Mouse (Mus musculus) kidney, postnatal 36 days (tissue): ENCODE results near the gene Il12rb1.

Experiments
- DNase-seq, 2 experiments: peaks; one replicate each; pipeline ENCODE4 v3.0.0; 2021 to 2022; ENCODE audit warnings: mixed read lengths in 2 of 2

Il12rb1 gene

GRCm38 (mm10) chr8:70774740-70775139 is 33.5 kb upstream of the Il12rb1 start:
- no peak for DNase-seq

GRCm38 (mm10) chr8:70775227-70775626 is 33.0 kb upstream of the Il12rb1 start:
- no peak for DNase-seq

DNA sequence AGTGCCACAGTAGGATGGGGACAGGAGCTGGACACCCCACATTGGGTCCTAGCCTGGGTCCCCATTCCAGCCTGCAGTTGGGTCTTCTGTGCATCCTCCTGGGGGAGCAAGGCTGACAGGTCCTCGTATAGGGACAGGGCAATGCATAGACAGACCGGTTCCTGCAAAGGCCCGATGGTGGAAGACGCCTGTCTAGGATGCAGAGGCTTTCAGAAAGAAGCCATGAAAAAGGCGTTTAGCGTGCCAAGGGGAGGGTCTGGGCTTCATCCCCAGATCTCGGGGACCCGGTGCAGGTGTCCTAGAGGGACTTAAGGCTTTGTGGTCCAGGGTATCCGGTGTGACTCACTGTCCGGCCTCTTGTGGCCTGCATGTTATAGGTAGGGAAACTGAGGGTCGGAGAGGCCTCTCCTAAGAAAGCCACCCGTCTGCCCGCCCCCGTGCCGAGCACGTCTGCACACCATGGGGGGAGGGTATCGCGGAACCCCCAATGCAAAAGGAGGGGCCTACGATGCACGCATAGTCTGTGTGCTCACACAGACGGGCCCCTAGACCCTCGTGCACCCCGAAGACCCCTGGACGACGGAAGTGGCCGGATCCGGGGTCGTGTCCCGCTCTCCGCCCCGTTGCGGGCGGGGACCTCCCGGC is 32.3 kb upstream of the Il12rb1 start:
- no peak for DNase-seq

GRCm38 (mm10) chr8:70776496-70777444 is 31.5 kb upstream of the Il12rb1 start, which contains the start of gene Pik3r2:
TSS of gene Pik3r2 (minus strand) at chr8:70776713.
- DNase-seq, result peak; percentile 97 to 98

DNA sequence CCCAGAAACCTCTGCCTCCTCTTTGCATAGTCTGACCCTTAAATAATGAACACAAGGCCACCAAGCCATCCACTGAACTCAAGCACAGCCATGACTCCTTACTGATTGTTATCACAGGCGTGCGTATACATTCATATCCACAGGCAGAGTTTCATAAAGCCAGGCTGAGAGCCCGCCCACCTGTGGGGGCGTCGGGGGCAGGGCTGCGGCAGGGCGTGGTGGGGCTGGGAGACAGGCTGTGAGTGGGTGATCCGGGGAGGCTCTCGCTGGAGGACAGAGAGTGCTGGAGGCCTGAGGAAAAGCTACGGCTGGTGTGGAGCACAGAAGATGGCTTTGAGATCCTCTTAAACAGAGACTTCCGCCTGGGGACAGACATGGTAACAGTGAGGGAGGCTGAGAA is 28.2 kb upstream of the Il12rb1 start:
- no peak for DNase-seq

GRCm38 (mm10) chr8:70786291-70787050 is 21.8 kb upstream of the Il12rb1 start:
- no peak for DNase-seq

DNA sequence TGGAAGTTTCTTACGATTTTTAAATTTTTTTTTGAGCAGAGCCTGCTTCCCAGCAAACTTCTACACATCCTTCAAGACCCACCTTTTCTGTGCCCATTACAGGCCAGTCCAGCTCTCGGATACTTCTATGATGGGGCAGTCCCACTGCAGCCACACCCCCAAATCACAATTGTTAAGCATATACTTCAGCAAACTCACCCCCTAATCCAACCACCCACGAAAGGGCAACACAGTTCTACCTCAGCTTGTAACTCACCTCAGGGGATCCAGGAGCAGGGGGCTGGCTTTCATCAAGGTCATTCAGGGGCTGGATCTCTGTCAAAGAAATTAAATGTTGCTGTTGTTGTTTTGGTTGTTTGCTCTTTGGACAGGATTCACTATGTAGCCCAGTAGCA is 21.2 kb upstream of the Il12rb1 start:
- no peak for DNase-seq

DNA sequence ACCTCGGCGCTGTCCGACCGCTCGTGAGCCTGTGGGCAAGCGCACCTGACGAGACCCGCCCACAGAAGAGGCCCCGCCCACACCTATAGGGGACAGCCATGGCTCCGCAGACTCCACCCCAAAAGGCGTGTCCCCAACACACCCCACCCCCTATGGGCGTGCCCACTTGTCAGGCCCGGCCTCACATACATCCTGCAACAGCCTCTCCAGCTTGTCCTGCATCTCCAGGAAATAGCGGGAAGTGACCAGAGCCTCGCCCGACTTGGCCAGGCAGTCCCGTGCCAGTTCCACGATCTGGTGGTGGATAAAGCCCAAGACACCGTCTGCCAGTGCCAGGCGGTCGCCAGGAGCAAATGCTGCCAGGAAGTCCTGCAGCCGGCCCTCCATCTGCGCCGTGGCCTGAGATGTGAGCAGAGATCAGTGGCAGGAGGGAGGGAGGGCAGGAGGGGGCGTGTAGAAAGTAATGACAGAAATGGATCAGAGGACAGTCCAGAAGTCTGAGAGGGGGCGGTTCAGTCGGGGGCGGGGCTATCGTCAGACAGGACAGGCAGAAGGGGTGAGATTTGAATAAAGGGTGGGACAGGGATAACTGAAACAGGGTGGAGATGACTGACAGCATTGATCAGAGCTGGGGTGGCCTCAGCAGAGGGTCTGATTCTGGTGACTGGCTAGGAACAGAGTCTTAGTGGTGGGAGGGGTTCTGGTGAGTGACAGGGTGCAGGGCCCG is 20.1 kb upstream of the Il12rb1 start:
- peak in 1 of 2 experiments; percentile 65 for DNase-seq

DNA sequence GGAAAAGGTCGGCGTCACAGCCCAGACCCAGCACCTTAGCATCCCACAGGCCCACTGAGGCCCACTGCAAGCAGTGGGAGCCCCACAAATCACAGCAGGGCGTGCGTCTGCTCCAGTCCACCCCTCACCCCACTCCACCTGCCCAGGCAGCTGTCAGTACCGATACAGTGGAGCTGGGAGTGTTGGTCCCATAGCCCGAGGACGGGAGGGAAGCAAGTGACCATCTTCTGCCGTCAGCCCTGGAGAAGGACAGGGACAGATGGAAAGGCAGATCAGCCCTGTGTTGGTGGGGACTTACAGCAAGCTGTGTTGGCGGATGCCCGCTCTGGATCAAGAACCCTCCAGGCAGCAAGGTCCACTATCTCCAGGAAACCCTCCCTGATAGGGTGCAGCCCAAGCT is 19.2 kb upstream of the Il12rb1 start:
- no peak for DNase-seq

DNA sequence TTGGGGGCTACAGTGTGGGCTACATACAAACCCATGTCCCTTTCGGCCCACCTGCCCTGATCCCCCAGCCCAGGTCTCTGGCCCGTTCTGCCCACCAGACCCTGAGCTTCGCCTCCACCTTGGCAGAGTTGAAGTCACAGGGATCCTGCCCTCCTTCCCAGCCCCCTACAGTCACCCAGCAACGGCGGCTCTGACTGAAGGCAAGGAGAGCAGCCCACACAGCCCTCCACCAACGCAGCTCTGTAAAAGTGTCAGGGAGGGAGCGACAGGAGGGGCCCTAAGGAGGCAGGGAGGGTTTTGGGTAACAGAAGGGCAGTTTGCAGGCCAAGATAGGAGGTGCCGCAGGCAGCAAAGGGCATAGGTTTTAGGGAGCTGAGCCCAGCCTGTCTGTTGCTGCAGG is 17.4 kb upstream of the Il12rb1 start:
- DNase-seq, result no peak

DNA sequence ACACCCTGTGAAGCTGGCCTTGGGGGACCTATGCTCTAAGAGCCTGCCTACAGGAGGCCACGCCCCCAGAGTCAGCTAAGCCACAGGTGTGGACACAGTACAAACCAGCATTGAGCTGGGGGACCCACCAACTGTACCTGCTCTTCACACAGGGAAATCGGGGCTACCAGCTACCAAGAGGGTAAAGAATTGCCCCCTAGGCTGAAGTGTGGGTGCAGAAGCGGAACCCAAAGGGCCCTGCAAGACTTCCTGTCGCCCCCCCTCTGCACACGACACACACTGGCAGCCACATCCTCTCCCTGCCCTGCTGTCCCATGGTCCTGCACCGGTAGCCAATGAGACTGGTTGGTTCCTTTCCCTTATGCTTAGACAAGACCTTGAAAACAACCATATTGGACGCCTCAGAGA is 17.0 kb upstream of the Il12rb1 start:
- peak in 1 of 2 experiments; percentile 51 for DNase-seq

GRCm38 (mm10) chr8:70791975-70792691 is 16.1 kb upstream of the Il12rb1 start:
- DNase-seq, result peak; percentile 98 to 99

DNA sequence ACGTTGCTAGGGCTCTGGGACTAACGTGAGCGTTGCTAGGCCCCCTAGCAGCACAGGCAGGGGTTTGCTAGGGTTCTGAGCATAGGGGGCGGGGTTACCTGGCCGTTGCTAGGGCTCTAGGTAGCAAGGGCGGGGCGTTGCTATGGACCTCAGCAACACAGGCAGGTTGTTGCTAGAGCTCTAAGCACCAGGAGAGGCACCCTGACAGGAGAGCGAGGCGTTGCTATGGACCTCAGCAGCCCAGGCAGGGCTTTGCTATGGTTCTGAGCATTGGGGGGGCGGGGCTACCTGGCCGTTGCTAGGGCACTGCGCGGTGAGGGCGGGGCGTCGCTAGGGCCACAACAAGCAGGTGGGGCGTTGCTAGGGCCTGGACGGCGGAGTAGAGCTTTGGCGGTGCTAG is 15.5 kb upstream of the Il12rb1 start:
- peak; percentile 93 to 94 for DNase-seq

- DNase-seq, result no peak
These were observed 14.0 kb upstream of the Il12rb1 start for GRCm38 (mm10) chr8:70794215-70794614.

DNA sequence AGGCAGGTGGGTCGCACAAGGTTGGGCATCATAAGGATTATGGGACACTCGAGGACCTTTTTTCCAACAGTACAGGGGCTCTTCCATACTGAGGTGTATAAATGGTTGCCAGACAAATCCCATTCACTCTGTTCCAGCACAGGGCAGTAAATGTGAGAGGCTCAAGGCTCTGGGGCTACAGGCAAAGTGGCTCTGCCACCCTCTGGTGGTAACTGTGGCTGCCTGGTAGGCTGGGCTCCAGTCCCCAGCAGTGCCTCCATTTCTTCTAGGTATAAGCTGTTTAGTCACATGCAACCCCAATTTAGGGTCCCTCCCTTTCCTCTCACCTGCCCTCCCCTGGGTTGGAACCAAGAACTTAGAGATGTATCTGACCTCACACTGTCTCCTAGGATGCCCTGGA is 12.9 kb upstream of the Il12rb1 start:
- DNase-seq, result no peak

DNA sequence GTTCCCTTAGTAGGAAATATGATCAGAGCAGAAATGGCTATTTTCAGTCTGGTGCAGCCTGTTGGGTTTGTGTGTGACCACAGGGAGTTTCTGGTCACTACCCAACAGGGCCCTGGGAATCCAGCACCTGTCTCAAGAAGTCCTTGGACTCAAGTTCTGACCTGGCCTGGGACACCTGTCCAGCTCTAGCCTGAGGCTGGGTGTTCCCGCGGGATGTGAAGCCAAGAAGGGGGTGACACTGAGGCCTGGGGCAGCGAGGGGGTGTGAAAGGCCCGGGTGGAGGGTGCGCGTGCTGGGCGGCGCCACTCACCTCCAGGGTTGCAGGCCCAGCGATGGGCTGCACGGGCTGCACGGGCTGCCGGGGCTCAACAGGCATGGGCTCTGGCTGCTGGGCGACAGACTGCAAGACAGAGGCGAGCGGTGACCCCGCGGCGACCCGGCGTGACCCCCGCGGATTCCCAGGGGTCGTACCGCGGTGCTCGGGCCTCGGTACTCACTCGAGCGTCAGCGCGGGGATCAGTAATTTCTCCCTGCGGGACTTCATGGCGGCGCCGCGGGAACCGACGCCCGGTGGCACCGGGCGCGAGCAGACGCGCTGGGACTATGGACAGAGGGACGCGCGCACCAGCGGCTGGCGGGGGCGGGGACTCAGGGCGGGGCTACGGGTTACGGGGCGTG is 11.7 kb upstream of the Il12rb1 start:
- DNase-seq, result peak in 1 of 2 experiments; percentile 92

DNA sequence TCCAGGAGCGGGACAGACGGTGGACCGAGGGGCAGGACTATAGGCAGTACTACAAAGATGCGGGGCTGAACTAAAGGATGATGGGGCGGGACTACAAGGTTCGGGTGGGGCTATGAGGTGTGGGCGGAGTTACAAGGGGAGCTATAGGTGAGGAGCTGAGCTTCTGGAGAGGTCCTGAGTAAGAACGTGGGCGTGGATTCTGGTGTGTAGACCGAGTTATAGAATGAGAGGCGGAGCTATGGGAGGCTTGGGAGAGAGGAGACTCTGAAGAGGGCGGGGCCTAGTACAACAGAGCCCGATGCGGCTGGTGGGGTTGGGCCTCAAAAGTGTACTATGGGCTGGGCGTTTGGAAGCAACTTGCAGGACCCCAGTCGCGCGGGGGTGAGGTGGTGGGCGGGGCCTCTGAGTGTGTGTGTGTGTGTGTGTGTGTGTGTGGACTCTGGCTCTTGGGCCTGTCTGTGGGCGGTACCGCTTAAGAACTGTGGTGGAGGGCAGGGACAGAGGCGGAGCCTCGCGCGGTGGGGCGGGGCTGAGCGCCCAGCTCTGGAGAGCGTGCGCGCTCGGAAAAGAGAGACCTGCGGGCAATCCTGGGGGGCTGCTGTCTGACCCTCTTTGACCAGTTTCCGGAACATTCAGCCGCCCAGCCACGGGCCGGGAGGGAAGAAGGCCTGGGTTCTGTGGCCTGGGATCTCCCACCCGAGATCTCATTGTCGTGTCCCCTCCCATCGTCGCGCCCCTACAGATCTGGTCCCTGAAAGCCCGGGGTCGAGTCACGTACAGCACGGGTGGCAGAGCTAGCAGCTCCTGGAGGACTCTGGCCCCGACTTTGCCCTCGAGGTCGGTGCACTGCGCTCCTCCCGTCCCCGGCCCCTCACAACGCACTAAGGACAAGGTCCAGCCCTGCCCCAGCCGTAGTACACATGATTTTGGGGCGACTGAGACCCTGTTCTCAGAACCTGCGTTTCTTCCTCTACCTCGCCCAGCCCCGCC is 10.9 kb upstream of the Il12rb1 start:
- peak; percentile 93 to 94 for DNase-seq

GRCm38 (mm10) chr8:70798281-70798680 is 10.0 kb upstream of the Il12rb1 start:
- DNase-seq, result peak; percentile 79 to 89

DNA sequence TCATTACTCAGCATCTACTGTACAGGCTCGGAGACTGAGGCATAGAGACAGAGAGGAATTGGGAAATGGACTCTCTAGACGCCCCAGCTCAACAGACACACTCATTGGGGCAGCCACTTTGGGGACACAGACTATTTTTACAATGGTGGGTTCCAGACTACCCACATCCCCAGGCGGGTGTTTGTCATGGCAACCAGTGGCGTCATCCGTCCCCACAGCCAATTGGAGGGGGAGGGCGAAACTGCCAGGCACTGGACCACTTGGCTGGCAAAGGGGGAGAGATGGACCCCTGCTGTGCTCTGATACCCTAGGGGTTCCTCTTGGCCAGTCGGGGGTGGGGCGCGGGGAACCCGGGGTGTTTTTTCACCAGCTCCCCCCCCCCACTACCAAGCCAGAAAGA is 7.6 kb upstream of the Il12rb1 start:
- no peak for DNase-seq

GRCm38 (mm10) chr8:70801156-70801555 is 7.1 kb upstream of the Il12rb1 start:
- DNase-seq, result no peak
